Mouse (Mus musculus) hindbrain, embryonic 10.5 days (tissue): Measurements from ENCODE around the gene Tfip11. TPM values are rescaled to one million over a fixed set of nuclear protein-coding genes. Genes with fewer than 3 reads are reported as not detected.

Experiments
- DNase-seq: peaks from one replicate; pipeline ENCODE4 v3.0.0-alpha.2; 2017; ENCODE audit warnings: low spot score
- H3K27ac ChIP-seq: fragments of 300-500 bp; sonication (generic); 2 replicates; pipeline ENCODE4 v1.5.1; 2016; ENCODE audit warnings: mild to moderate bottlenecking, moderate library complexity
- H3K27me3 ChIP-seq: fragments of 300-500 bp; sonication (generic); 2 replicates; pipeline ENCODE4 v1.6.1; 2016; ENCODE audit warnings: mild to moderate bottlenecking; ENCODE audit not compliant: poor library complexity, insufficient read depth, severe bottlenecking
- H3K36me3 ChIP-seq: fragments of 300-500 bp; sonication (generic); 2 replicates; pipeline ENCODE4 v1.6.1; 2016; ENCODE audit warnings: mild to moderate bottlenecking, moderate library complexity
- H3K4me1 ChIP-seq: fragments of 300-500 bp; sonication (generic); replicated peaks from 2 replicates; pipeline ENCODE4 v1.6.1; 2016; ENCODE audit warnings: mild to moderate bottlenecking
- H3K4me3 ChIP-seq: fragments of 300-500 bp; sonication (generic); 2 replicates; pipeline ENCODE4 v1.5.1; 2016; ENCODE audit warnings: mild to moderate bottlenecking, moderate library complexity
- H3K9me3 ChIP-seq: fragments of 300-500 bp; sonication (generic); 2 replicates; pipeline ENCODE4 v1.6.1; 2016; ENCODE audit warnings: mild to moderate bottlenecking, moderate library complexity
- WGBS: fragments of 180-500 bp; shearing (Covaris S2); methylation state at CpG from one replicate; pipeline ENCODE4 v1.1.7; 2016; 5-methylcytosine and 5-hydroxymethylcytosine counted together
- polyA plus RNA-seq: library from polyadenylated mRNA; unstranded; fragments of >200 nt; fragmentation: Nextera tagmentation; extraction: Ambion mirVana; gene quantifications from 2 replicates; pipeline ENCODE4 v1.2.1, GENCODE M21; 2016

The Tfip11 gene
- polyA plus RNA-seq, 1 experiment from 2014 or later: 39.9 TPM

- no peak overlapping the region for H3K4me3 ChIP-seq
- peaks cover 71% of the 10 kb centered on the region for H3K4me1 ChIP-seq
- WGBS: 31% methylated on average over 8 of the region's 8 CpGs
- H3K27ac ChIP-seq: peak overlapping the region; percentile 72
- no peak for DNase-seq
- no peaks in the 10 kb centered on the region for H3K27me3 ChIP-seq
- H3K9me3 ChIP-seq: no peaks in the 10 kb centered on the region
- no peaks in the 10 kb centered on the region for H3K36me3 ChIP-seq
Measured at GRCm38 (mm10) chr5:112295162-112295561, 31.0 kb upstream of the Tfip11 start.

- Histone ChIP-seq H3K4me1 (peaks cover 75% of the 10 kb centered on the region), H3K27me3 (no peaks in the 10 kb centered on the region), H3K4me3 (no peak overlapping the region), H3K36me3 (no peaks in the 10 kb centered on the region), H3K9me3 (no peaks in the 10 kb centered on the region), H3K27ac (0 out of 2 replicates have a peak overlapping the region, but pooled peaks have one; percentile 2)
- WGBS: 51% methylated on average over 8 of the region's 8 CpGs
- no peak for DNase-seq
Measured at GRCm38 (mm10) chr5:112295564-112295963, 30.6 kb upstream of the Tfip11 start.

- 80% methylated on average over 6 of the region's 6 CpGs for whole genome bisulfite sequencing
- H3K4me1 ChIP-seq: peaks cover 68% of the 10 kb centered on the region
- H3K4me3 ChIP-seq: no peak overlapping the region
- H3K36me3 ChIP-seq: no peaks in the 10 kb centered on the region
- no peaks in the 10 kb centered on the region for H3K9me3 ChIP-seq
- DNase-seq: no peak
- no peaks in the 10 kb centered on the region for H3K27me3 ChIP-seq
- H3K27ac ChIP-seq: peak overlapping the region; percentile 35; the same call in 1 of the 2 replicates
Measured at GRCm38 (mm10) chr5:112296404-112297181, 29.6 kb upstream of the Tfip11 start.

DNA sequence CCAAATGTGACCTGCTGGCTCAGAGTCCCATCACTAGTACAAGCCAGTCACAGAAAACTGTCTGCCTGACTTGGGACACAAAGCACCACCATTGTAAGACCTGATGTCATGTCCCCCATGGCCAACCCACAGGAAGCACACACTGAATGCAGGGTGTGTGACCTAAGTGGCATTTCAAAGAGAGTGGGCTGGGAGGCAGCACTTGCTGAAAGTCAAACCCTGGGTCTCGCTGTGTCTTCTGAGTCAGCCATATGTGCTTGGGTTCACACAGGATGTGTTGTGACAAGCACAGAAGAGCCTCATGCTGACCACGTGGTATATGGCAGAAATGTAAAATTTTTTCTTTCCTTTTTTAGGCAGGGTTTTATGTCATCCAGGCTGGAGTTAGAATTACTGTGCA lies 28.9 kb upstream of the Tfip11 start:
- Histone ChIP-seq H3K9me3 (no peaks in the 10 kb centered on the region), H3K27ac (peak overlapping the region; percentile 17; the same call in 1 of the 2 replicates), H3K36me3 (no peaks in the 10 kb centered on the region), H3K4me1 (peaks cover 61% of the 10 kb centered on the region), H3K4me3 (no peak overlapping the region), H3K27me3 (no peaks in the 10 kb centered on the region)
- WGBS: 76% methylated on average over 2 of the region's 2 CpGs
- no peak for DNase-seq

- Histone ChIP-seq H3K4me3 (no peak overlapping the region), H3K27me3 (no peaks in the 10 kb centered on the region), H3K36me3 (no peaks in the 10 kb centered on the region), H3K4me1 (peaks cover 51% of the 10 kb centered on the region), H3K9me3 (no peaks in the 10 kb centered on the region), H3K27ac (0 out of 2 replicates have a peak overlapping the region, but pooled peaks have one; percentile 29)
- WGBS: 86% methylated on average over 12 of the region's 12 CpGs
- DNase-seq: no peak
Measured at GRCm38 (mm10) chr5:112298226-112298988, 27.8 kb upstream of the Tfip11 start.

- WGBS: 90% methylated on average over 4 of the region's 4 CpGs
- H3K9me3 ChIP-seq: no peaks in the 10 kb centered on the region
- no peak overlapping the region; the same call in 1 of the 2 replicates for H3K27ac ChIP-seq
- no peak overlapping the region for H3K4me3 ChIP-seq
- no peaks in the 10 kb centered on the region for H3K36me3 ChIP-seq
- peaks cover 44% of the 10 kb centered on the region for H3K4me1 ChIP-seq
- no peak for DNase-seq
- H3K27me3 ChIP-seq: no peaks in the 10 kb centered on the region
Measured at GRCm38 (mm10) chr5:112299399-112299798, 26.8 kb upstream of the Tfip11 start.

- peak overlapping the region; percentile 29; the same call in 1 of the 2 replicates for H3K27ac ChIP-seq
- no peak for DNase-seq
Measured at GRCm38 (mm10) chr5:112300112-112300511, 26.0 kb upstream of the Tfip11 start.

GRCm38 (mm10) chr5:112300721-112301308 lies 25.3 kb upstream of the Tfip11 start:
- peaks cover under 1% of the 10 kb centered on the region; the same call in 1 of the 2 replicates for H3K36me3 ChIP-seq
- H3K4me1 ChIP-seq: peaks cover 32% of the 10 kb centered on the region
- no peak overlapping the region for H3K4me3 ChIP-seq
- DNase-seq: no peak
- 92% methylated on average over 6 of the region's 6 CpGs for WGBS
- no peaks in the 10 kb centered on the region for H3K27me3 ChIP-seq
- H3K27ac ChIP-seq: no peak overlapping the region
- no peaks in the 10 kb centered on the region for H3K9me3 ChIP-seq

More at GRCm38 (mm10) chr5:112300112-112300511, 26.0 kb upstream of the Tfip11 start:
- Histone ChIP-seq H3K9me3 (no peaks in the 10 kb centered on the region), H3K4me3 (no peak overlapping the region), H3K27me3 (no peaks in the 10 kb centered on the region), H3K4me1 (peaks cover 37% of the 10 kb centered on the region), H3K36me3 (no peaks in the 10 kb centered on the region)
- 83% methylated on average over 2 of the region's 2 CpGs for WGBS

- peaks cover 10% of the 10 kb centered on the region; the same call in 1 of the 2 replicates for H3K36me3 ChIP-seq
- no peak for DNase-seq
- H3K4me3 ChIP-seq: no peak overlapping the region
- H3K27ac ChIP-seq: no peak overlapping the region
- H3K9me3 ChIP-seq: no peaks in the 10 kb centered on the region
- H3K27me3 ChIP-seq: no peaks in the 10 kb centered on the region
- peaks cover 25% of the 10 kb centered on the region for H3K4me1 ChIP-seq
- WGBS: 84% methylated on average over 4 of the region's 4 CpGs
Measured at GRCm38 (mm10) chr5:112301694-112302093, 24.5 kb upstream of the Tfip11 start.

GRCm38 (mm10) chr5:112302310-112302709 lies 23.8 kb upstream of the Tfip11 start:
- no peak for DNase-seq
- peaks cover 15% of the 10 kb centered on the region for H3K36me3 ChIP-seq
- H3K27ac ChIP-seq: no peak overlapping the region
- H3K4me1 ChIP-seq: peaks cover 19% of the 10 kb centered on the region; the same call in 1 of the 2 replicates
- no peaks in the 10 kb centered on the region for H3K9me3 ChIP-seq
- no peak overlapping the region for H3K4me3 ChIP-seq
- H3K27me3 ChIP-seq: no peaks in the 10 kb centered on the region
- 92% methylated on average over 5 of the region's 5 CpGs for WGBS

- H3K36me3 ChIP-seq: peaks cover 50% of the 10 kb centered on the region
- no peaks in the 10 kb centered on the region for H3K9me3 ChIP-seq
- no peak overlapping the region for H3K27ac ChIP-seq
- peaks cover 3% of the 10 kb centered on the region; the same call in 1 of the 2 replicates for H3K4me1 ChIP-seq
- 68% methylated on average over 5 of the region's 5 CpGs for WGBS
- H3K4me3 ChIP-seq: no peak overlapping the region
- DNase-seq: no peak
- H3K27me3 ChIP-seq: no peaks in the 10 kb centered on the region
Measured at GRCm38 (mm10) chr5:112305842-112306241, 20.3 kb upstream of the Tfip11 start.

GRCm38 (mm10) chr5:112313222-112313885 lies 12.8 kb upstream of the Tfip11 start:
- DNase-seq: no peak
- Histone ChIP-seq H3K27ac (no peak overlapping the region), H3K36me3 (peaks cover 76% of the 10 kb centered on the region)

More at GRCm38 (mm10) chr5:112313222-112313885, 12.8 kb upstream of the Tfip11 start:
- peaks cover 17% of the 10 kb centered on the region for H3K4me1 ChIP-seq
- WGBS: 66% methylated on average over 11 of the region's 11 CpGs
- no peak overlapping the region for H3K4me3 ChIP-seq
- H3K27me3 ChIP-seq: no peaks in the 10 kb centered on the region
- H3K9me3 ChIP-seq: no peaks in the 10 kb centered on the region
